Mouse (Mus musculus): ENCODE results near the gene Col6a5. TPM values are rescaled to one million over a fixed set of nuclear protein-coding genes. Genes with fewer than 3 reads are reported as not detected.
A peak's percentile ranks its signal among the peaks of the same experiment; 100 is the strongest.

Col6a5 gene
- polyA plus RNA-seq, 1 experiment from 2014 or later, result 0.07 TPM

DNA sequence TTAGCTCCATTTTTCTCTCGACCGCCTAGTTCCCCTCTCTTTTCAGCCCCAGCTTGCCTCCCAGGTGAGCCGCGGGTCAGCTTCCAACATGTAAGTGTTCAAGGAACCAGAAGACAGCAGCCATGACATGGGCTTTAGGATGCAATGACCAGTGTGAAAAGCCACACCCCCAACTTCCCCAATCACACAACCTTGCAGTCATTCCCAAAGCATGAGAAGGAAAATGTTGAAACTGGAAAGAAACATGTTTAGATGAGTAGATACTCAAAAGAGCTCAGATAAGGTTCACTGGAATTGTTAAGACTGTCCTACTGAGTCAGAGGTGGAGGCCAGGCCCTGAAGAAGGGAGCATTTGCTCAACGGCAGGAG, 121.3 kb downstream of the Col6a5 start:
- no peaks in the 10 kb centered on the region for H3K36me3 ChIP-seq
- H3K27ac ChIP-seq, result no peak overlapping the region
- 87% methylated on average over 5 of the region's 5 CpGs for WGBS
- H3K9me3 ChIP-seq, result no peaks in the 10 kb centered on the region
- no peak overlapping the region for H3K4me3 ChIP-seq
- H3K27me3 ChIP-seq (ENCODE audit: insufficient read depth, poor library complexity, severe bottlenecking), result no peaks in the 10 kb centered on the region
- DNase-seq (ENCODE audit: low spot score), result no peak
- H3K4me1 ChIP-seq (replicated peaks), result no peaks in the 10 kb centered on the region

DNA sequence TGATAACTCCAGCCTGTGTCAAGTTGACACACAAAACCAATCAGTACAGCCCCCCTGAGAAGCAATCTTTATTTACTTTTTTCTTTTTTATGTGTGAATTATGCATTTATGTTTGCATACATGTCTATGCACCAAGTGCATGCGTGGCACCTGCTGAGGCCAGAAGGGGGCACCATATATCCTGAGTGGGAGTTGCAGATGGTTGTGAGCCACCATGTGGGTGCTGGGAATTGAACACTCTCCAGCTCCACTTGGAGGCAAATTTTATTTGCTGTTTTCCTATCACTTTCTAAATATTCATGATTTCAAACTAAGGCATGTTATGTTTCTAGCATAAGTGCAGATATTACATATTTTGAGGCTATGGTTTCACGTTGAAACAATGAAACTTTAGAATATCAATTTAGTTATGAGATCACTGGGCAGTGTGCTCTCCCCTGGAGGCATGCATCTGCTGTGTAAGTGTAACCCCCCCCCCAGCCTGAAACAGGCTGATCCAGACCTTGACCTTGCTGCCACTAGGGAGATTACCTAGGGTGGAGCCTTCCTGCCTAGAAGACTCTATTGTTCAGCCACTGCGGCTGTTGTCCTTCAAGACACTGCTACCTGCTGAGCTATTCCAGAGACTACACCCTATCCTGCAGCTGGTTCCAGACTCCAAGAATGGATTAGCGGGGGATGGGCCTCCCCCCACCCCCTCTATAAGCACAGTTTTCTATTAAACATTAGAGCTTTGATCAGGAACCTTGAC, 121.9 kb downstream of the Col6a5 start:
- WGBS, result 78% methylated on average over 4 of the region's 4 CpGs
- H3K27me3 ChIP-seq (ENCODE audit: insufficient read depth, poor library complexity, severe bottlenecking), result no peaks in the 10 kb centered on the region

DNA sequence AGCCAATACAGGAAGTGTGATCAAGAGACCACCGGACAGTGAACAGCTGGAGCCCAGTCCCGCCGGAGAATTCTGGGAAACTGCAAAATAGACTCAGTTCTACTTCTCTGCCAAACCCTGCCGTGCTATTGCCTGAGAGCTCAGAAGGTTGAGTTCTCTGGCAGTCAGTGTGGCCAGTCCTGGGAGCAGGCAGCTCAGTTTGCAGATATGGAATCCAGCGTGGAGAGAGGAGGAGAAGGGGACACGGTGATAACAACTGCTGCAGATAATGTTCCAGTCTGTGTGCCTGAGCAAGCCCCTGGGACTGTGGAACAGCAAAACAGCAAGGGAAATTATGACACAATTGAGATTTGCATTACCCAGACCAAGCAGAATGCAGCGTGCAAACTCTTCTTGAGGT, 124.9 kb downstream of the Col6a5 start:
- no peak for DNase-seq (ENCODE audit: low spot score)
- Histone ChIP-seq H3K4me1 (replicated peaks) (no peaks in the 10 kb centered on the region), H3K4me3 (no peak overlapping the region), H3K27me3 (ENCODE audit: insufficient read depth, poor library complexity, severe bottlenecking) (no peaks in the 10 kb centered on the region), H3K27ac (no peak overlapping the region), H3K9me3 (no peaks in the 10 kb centered on the region), H3K36me3 (no peaks in the 10 kb centered on the region)
- 82% methylated on average over 7 of the region's 7 CpGs for WGBS

More for the DNA sequence above, 121.9 kb downstream of the Col6a5 start:
- H3K4me3 ChIP-seq, result no peak overlapping the region
- no peaks in the 10 kb centered on the region for H3K36me3 ChIP-seq
- H3K4me1 ChIP-seq (replicated peaks), result no peaks in the 10 kb centered on the region
- H3K9me3 ChIP-seq, result no peaks in the 10 kb centered on the region
- no peak overlapping the region for H3K27ac ChIP-seq
- DNase-seq (ENCODE audit: low spot score), result no peak

DNA sequence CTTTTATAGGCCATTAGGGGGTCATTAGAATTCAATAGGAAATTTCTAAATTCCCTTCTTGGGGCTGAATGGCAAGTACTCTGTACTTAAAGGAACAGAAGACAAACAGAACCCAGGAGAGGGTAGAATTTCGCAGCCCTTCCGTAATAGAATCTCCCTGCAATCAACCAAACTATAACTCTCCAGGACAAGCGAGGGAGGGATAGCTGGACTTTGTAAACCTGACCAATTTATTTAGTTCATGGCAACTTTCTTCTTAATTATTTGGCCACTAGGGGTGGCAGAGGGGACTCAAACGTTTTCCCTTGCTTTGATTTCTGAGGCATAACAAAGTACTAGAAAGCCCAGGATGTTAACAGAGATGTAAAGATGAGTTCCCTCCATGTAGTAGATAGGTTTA, 125.6 kb downstream of the Col6a5 start:
- no peaks in the 10 kb centered on the region for H3K9me3 ChIP-seq
- H3K27ac ChIP-seq, result no peak overlapping the region
- no peak overlapping the region for H3K4me3 ChIP-seq
- 59% methylated on average over 4 of the region's 4 CpGs for WGBS
- no peaks in the 10 kb centered on the region for H3K36me3 ChIP-seq
- no peaks in the 10 kb centered on the region for H3K4me1 ChIP-seq (replicated peaks)
- no peaks in the 10 kb centered on the region for H3K27me3 ChIP-seq (ENCODE audit: insufficient read depth, poor library complexity, severe bottlenecking)
- no peak for DNase-seq (ENCODE audit: low spot score)

DNA sequence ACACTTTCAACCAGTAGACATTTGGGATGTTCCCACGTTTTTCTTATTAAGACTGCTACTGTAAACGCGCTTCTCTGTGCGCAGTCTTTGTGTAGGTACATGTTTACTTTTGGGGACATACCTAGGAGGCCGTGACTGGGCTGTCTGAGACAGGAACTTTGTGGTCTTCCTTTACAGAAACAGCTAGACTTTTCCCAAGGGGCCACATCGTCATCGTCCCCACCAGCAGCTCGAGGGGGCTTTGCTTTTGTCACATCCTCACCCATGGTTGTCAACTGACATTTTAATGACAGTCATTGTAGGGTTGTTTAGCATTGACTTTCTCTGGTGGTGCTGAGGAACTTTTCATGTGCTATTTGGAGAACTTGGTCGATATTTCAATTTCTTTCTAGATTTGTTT, 129.2 kb downstream of the Col6a5 start:
- no peaks in the 10 kb centered on the region for H3K36me3 ChIP-seq
- no peak for DNase-seq (ENCODE audit: low spot score)
- H3K9me3 ChIP-seq, result no peaks in the 10 kb centered on the region
- WGBS, result 89% methylated on average over 9 of the region's 9 CpGs
- no peak overlapping the region for H3K4me3 ChIP-seq
- peaks cover 9% of the 10 kb centered on the region for H3K4me1 ChIP-seq (replicated peaks)
- no peak overlapping the region for H3K27ac ChIP-seq
- H3K27me3 ChIP-seq (ENCODE audit: insufficient read depth, poor library complexity, severe bottlenecking), result peaks cover 14% of the 10 kb centered on the region

DNA sequence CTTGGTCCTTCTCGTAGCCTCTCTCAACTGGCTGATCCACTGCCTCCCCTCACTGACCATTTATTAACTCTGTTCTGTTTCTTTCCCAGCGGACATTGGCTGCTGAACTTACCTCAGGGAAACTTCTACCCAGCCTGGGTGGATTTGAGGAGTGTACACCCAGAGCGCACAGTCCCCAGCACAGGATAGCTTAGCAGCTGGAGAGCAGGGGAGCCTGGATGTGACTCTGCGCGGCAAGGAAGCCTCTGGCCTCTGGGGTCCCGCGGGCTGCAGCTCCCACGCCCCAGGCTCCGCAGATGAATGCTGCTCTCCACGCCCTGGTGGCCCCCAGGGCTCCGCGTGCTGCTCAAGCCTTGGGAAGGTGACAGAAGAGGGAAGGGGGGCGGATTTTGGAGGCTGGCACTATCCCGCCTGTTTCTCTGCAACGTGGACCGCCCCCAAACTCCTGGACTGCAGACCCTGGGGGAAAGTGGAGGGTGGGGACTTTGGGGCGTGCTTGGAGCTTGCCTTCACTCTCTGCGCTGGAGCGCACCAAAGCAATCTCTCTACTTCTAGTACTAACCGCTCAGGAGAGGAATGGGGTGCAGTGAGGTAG, 132.6 kb downstream of the Col6a5 start, which contains the start of gene Col6a6:
TSS of gene Col6a6 (minus strand) at position 370 of the 595 bp plus-strand sequence.
- Histone ChIP-seq H3K27ac (0 out of 2 replicates have a peak within 1 kb of the TSS, but pooled peaks have one; percentile 16), H3K36me3 (no peaks in the 10 kb centered on the region), H3K27me3 (ENCODE audit: insufficient read depth, poor library complexity, severe bottlenecking) (peaks cover 14% of the 10 kb centered on the region), H3K4me3 (peak within 1 kb of the TSS; percentile 24), H3K4me1 (replicated peaks) (peaks cover 9% of the 10 kb centered on the region), H3K9me3 (no peaks in the 10 kb centered on the region)
- WGBS, result 20% methylated on average over 20 of the region's 20 CpGs
- DNase-seq (ENCODE audit: low spot score), result peak; percentile 9

DNA sequence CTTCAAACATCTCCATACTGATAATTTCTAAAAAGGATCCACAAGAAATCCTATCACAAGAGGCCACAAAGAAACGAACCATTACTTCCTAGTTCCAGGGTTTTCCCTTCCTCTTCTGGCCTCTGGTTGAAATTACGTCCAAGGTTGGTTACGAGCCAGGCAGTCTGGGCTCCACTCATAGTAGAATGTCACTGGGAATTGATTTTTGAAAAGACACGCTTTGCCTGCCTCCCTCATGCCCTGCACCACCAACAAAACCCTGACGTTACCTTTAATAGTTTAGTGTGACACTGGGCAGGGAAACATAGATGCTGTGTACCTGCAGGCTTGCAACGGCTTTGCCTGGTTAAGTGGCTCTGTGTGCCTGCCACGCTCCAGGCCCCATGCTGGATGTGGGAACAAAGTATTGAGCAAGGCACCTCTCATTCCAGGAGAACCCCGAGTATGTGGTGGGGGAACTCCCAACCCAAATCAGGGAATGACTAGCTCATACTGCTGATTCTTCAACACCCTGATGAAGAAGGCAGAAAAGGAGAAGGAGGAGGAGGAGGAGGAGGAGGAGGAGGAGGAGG, 133.3 kb downstream of the Col6a5 start:
- Histone ChIP-seq H3K4me3 (no peak overlapping the region), H3K4me1 (replicated peaks) (peaks cover 9% of the 10 kb centered on the region), H3K9me3 (no peaks in the 10 kb centered on the region), H3K36me3 (no peaks in the 10 kb centered on the region), H3K27ac (no peak overlapping the region), H3K27me3 (ENCODE audit: insufficient read depth, poor library complexity, severe bottlenecking) (peaks cover 14% of the 10 kb centered on the region)
- WGBS, result 81% methylated on average over 8 of the region's 8 CpGs
- no peak for DNase-seq (ENCODE audit: low spot score)

DNA sequence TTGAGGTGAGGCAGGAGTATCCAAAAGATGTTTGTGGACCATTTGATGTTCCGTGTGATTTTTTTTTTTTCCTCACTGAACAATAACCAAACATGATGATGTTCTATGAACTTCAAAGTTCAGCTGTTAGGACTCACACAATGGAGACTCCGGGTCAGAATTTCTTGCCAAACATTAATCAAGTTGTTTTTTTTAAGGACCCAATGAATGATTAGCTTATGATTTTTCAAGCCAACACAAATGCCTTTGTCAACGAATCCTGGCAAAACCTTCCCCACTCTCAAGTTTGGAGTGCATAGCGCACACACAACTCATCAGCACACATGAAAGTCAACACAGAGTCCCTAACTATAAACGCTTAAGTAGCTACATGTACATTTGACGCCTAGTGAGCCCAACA, 139.7 kb downstream of the Col6a5 start:
- Histone ChIP-seq H3K4me1 (replicated peaks) (no peaks in the 10 kb centered on the region), H3K36me3 (no peaks in the 10 kb centered on the region), H3K27me3 (ENCODE audit: insufficient read depth, poor library complexity, severe bottlenecking) (no peaks in the 10 kb centered on the region), H3K27ac (no peak overlapping the region), H3K4me3 (no peak overlapping the region), H3K9me3 (no peaks in the 10 kb centered on the region)
- 94% methylated on average over 6 of the region's 6 CpGs for WGBS
- no peak for DNase-seq (ENCODE audit: low spot score)

DNA sequence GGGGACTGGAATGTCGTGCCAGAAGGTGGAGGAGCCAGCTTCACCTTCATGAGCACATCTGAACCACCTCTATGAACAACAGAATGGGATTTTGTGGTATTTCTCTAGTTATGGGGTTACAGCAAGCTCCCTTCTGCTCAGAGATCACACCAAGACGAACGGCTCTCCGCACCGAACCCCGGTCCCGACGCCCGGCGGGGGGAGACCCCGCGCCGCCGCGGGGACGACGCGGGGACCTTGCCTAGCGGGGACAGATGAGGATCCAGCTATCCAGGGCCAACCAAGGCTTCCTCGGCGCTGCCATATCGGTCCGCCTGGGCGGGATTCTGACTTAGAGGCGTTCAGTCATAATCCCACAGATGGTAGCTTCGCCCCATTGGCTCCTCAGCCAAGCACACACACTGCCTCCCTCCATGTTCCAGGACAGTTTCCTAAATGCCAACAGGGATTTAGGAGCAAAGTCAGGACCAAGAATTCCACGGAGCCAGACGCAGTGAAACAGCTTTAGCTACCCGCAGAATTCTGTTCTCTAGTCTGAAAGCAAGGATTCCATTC, 141.2 kb downstream of the Col6a5 start:
- no peaks in the 10 kb centered on the region for H3K9me3 ChIP-seq
- no peaks in the 10 kb centered on the region for H3K4me1 ChIP-seq (replicated peaks)
- no peak overlapping the region for H3K4me3 ChIP-seq
- no peaks in the 10 kb centered on the region for H3K27me3 ChIP-seq (ENCODE audit: insufficient read depth, poor library complexity, severe bottlenecking)
- WGBS, result 81% methylated on average over 29 of the region's 29 CpGs
- H3K27ac ChIP-seq, result no peak overlapping the region
- H3K36me3 ChIP-seq, result no peaks in the 10 kb centered on the region
- no peak for DNase-seq (ENCODE audit: low spot score)

DNA sequence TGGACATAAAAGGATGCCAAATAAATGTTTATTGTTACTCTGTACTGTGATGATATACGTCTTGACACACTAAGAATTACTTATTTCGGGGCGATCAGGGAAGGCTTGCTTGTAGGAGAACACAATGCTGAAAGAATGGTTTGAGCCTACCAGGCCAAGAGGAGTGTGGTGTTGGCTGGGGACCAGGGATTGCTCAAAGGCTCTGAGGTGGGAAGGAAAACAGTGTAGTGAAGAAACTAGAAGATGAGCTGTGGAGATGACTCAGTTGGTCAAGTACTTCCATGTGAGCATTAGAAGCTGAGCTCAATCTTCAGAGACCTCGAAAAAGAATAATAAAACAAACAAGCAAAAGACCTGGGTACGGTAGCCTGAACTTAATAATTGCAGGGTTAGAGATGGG, 146.0 kb downstream of the Col6a5 start:
- Histone ChIP-seq H3K27ac (no peak overlapping the region), H3K4me1 (replicated peaks) (0 out of 2 replicates have a peak, but pooled peaks cover 5% of the 10 kb centered on the region), H3K36me3 (no peaks in the 10 kb centered on the region), H3K9me3 (no peaks in the 10 kb centered on the region), H3K27me3 (ENCODE audit: insufficient read depth, poor library complexity, severe bottlenecking) (no peaks in the 10 kb centered on the region), H3K4me3 (no peak overlapping the region)
- WGBS, result 85% methylated on average over 5 of the region's 5 CpGs
- no peak for DNase-seq (ENCODE audit: low spot score)

DNA sequence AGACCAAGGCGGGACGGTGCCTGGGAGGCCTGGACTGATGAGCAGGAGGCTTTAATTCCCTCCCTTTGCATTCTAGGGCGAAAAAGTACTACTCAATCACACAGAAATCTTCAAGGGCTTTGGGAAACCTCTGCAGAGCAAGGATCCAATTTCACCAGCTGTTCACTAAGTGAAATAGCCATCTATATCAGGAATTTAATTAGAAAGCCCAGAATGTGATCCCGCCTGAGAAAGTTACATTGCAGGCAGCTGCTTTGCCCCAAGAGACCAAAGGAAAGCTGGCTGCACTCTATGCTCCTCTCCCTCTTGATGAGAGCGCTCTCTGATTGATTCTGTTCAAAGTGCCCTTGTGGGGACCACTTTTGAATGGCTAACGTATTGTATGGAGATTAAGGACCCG, 149.0 kb downstream of the Col6a5 start:
- Histone ChIP-seq H3K27ac (no peak overlapping the region), H3K27me3 (ENCODE audit: insufficient read depth, poor library complexity, severe bottlenecking) (no peaks in the 10 kb centered on the region), H3K4me3 (no peak overlapping the region), H3K9me3 (no peaks in the 10 kb centered on the region), H3K4me1 (replicated peaks) (0 out of 2 replicates have a peak, but pooled peaks cover 5% of the 10 kb centered on the region), H3K36me3 (no peaks in the 10 kb centered on the region)
- 70% methylated on average over 7 of the region's 7 CpGs for WGBS
- no peak for DNase-seq (ENCODE audit: low spot score)

DNA sequence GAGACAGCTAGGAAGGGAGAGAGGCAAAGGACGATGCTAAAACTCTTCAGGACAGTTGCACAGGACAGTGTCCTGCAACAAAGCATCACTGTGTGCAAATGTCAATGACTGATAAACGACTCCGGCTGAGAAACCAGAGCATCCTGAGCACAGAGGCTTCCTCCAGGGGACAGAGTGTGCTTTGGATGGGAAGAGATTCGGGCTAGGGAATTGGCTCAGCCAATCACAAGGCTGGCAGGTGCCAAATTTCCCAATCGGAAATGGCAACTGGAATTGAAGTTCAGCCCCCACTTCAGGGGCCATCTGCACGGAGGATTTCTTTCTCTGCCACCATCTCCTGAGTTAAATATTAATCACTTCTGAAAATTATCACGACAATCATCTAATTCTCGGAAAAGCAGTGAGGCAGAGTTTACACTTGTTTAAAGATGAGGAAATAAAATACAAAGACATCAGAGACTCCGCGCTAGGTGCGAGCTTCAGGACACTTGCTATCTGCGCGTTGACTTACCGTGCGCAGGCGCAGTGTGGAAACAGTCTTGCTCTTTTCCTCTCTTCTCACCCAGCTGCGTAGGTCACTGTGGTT, 151.4 kb downstream of the Col6a5 start:
- no peaks in the 10 kb centered on the region for H3K27me3 ChIP-seq (ENCODE audit: insufficient read depth, poor library complexity, severe bottlenecking)
- no peaks in the 10 kb centered on the region for H3K9me3 ChIP-seq
- H3K27ac ChIP-seq, result no peak overlapping the region
- 87% methylated on average over 17 of the region's 17 CpGs for WGBS
- 0 out of 2 replicates have a peak, but pooled peaks cover 5% of the 10 kb centered on the region for H3K4me1 ChIP-seq (replicated peaks)
- no peak for DNase-seq (ENCODE audit: low spot score)
- H3K36me3 ChIP-seq, result no peaks in the 10 kb centered on the region
- no peak overlapping the region for H3K4me3 ChIP-seq

Data from hindbrain, embryonic 10.5 days (tissue).